Mouse (Mus musculus) adrenal gland, postnatal 4 days (tissue): ENCODE measurements around the gene Hsdl1. TPM values are rescaled to one million over a fixed set of nuclear protein-coding genes. Genes with fewer than 3 reads are reported as not detected.

Experiments used
- DNase-seq, 2 experiments: peaks; one replicate each; pipeline ENCODE4 v3.0.0; 2021 to 2022; ENCODE audit warnings: low spot score in 2 of 2, mixed read lengths in 2 of 2
- long read RNA-seq, 2 experiments: library from polyadenylated mRNA; stranded (forward); transcript quantifications; one replicate each; pipeline ENCODE4 v2.0.0; 2021
- total RNA-seq, 2 experiments: library from RNA; stranded (reverse); gene quantifications; 2 replicates each; pipeline ENCODE4 v1.2.3; 2021

The Hsdl1 gene
- total RNA-seq, result 10 to 100 TPM; 42.5 to 44.5 TPM
- long read RNA-seq, experiment 1, transcript Hsdl1-201 (5 exons, 3,141 nt), result major isoform, 49 of 77 reads
- long read RNA-seq, experiment 1, partial matches to known transcripts, result 7 of 77 reads
- long read RNA-seq, experiment 1, other reads (novel, unspliced or antisense), result 20 of 77 reads
- long read RNA-seq, experiment 2, transcript Hsdl1-201 (5 exons, 3,141 nt), result major isoform, 95 of 150 reads
- long read RNA-seq, experiment 2, partial matches to known transcripts, result 28 of 150 reads
- long read RNA-seq, experiment 2, other reads (novel, unspliced or antisense), result 27 of 150 reads

- peak; percentile 93 to 99 for DNase-seq
Observed at GRCm38 (mm10) chr8:119574437-119575365, at the start of gene Hsdl1, which contains the start of gene Dnaaf1. TSS of gene Hsdl1 (minus strand) at chr8:119575183. TSS of gene Dnaaf1 (plus strand) at chr8:119575235.

- no peak for DNase-seq
Observed at GRCm38 (mm10) chr8:119623744-119624143, 48.8 kb upstream of the Hsdl1 start.

- no peak for DNase-seq
Observed at GRCm38 (mm10) chr8:119623061-119623460, 48.1 kb upstream of the Hsdl1 start.

GRCm38 (mm10) chr8:119622555-119622954, 47.6 kb upstream of the Hsdl1 start:
- no peak for DNase-seq

- no peak for DNase-seq
Observed at GRCm38 (mm10) chr8:119620848-119621465, 46.0 kb upstream of the Hsdl1 start.

- DNase-seq, result no peak
Observed at GRCm38 (mm10) chr8:119620116-119620840, 45.3 kb upstream of the Hsdl1 start.

- no peak for DNase-seq
Observed at GRCm38 (mm10) chr8:119618887-119619286, 43.9 kb upstream of the Hsdl1 start.

GRCm38 (mm10) chr8:119617586-119617985, 42.6 kb upstream of the Hsdl1 start:
- no peak for DNase-seq

GRCm38 (mm10) chr8:119616811-119617210, 41.8 kb upstream of the Hsdl1 start:
- no peak for DNase-seq

- DNase-seq, result no peak
Observed at GRCm38 (mm10) chr8:119616358-119616757, 41.4 kb upstream of the Hsdl1 start.

GRCm38 (mm10) chr8:119615096-119615495, 40.1 kb upstream of the Hsdl1 start:
- no peak for DNase-seq

- no peak for DNase-seq
Observed at GRCm38 (mm10) chr8:119612471-119612870, 37.5 kb upstream of the Hsdl1 start, which contains the start of gene Adad2. TSS of gene Adad2 (plus strand) at chr8:119612747.

GRCm38 (mm10) chr8:119606224-119606623, 31.2 kb upstream of the Hsdl1 start:
- no peak for DNase-seq

GRCm38 (mm10) chr8:119604996-119605395, 30.0 kb upstream of the Hsdl1 start, which contains the start of gene Taf1c:
TSS of gene Taf1c (minus strand) at chr8:119605222.
- peak; percentile 76 to 85 for DNase-seq

- no peak for DNase-seq
Observed at GRCm38 (mm10) chr8:119604398-119604803, 29.4 kb upstream of the Hsdl1 start.

GRCm38 (mm10) chr8:119603771-119604170, 28.8 kb upstream of the Hsdl1 start:
- no peak for DNase-seq

- no peak for DNase-seq
Observed at GRCm38 (mm10) chr8:119591456-119591855, 16.5 kb upstream of the Hsdl1 start.

- DNase-seq, result no peak
Observed at GRCm38 (mm10) chr8:119590348-119590747, 15.4 kb upstream of the Hsdl1 start.

GRCm38 (mm10) chr8:119588844-119589243, 13.9 kb upstream of the Hsdl1 start:
- no peak for DNase-seq

- DNase-seq, result no peak
Observed at GRCm38 (mm10) chr8:119588321-119588720, 13.3 kb upstream of the Hsdl1 start.

- no peak for DNase-seq
Observed at GRCm38 (mm10) chr8:119585901-119586300, 10.9 kb upstream of the Hsdl1 start.
